Mouse (Mus musculus) frontal cortex, postnatal 36 days (tissue): ENCODE measurements around the gene Dok3.
A peak's percentile ranks its signal among the peaks of the same experiment; 100 is the strongest.

Experiments
- DNase-seq, 2 experiments: peaks; one replicate each; pipeline ENCODE4 v3.0.0; 2022; ENCODE audit warnings: low spot score in 2 of 2

Dok3 gene

GRCm38 (mm10) chr13:55477492-55477891 lies 51.6 kb downstream of the Dok3 start:
- no peak for DNase-seq

- no peak for DNase-seq
Measured at GRCm38 (mm10) chr13:55476256-55476655, 52.8 kb downstream of the Dok3 start.

- DNase-seq, result peak in 1 of 2 experiments; percentile 14
Measured at GRCm38 (mm10) chr13:55475750-55476149, 53.3 kb downstream of the Dok3 start.

- peak in 1 of 2 experiments; percentile 81 for DNase-seq
Measured at GRCm38 (mm10) chr13:55474621-55475069, 54.5 kb downstream of the Dok3 start.

GRCm38 (mm10) chr13:55473961-55474360 lies 55.1 kb downstream of the Dok3 start:
- DNase-seq, result peak in 1 of 2 experiments; percentile 30
